Mouse (Mus musculus) natural killer cell, adult 2 months (primary cell): ENCODE results near the gene Dusp1.

Experiments used
- DNase-seq, 2 experiments: peaks; one replicate each; pipeline ENCODE4 v3.0.0; 2022; ENCODE audit warnings: low spot score in 2 of 2

Gene Dusp1

DNA sequence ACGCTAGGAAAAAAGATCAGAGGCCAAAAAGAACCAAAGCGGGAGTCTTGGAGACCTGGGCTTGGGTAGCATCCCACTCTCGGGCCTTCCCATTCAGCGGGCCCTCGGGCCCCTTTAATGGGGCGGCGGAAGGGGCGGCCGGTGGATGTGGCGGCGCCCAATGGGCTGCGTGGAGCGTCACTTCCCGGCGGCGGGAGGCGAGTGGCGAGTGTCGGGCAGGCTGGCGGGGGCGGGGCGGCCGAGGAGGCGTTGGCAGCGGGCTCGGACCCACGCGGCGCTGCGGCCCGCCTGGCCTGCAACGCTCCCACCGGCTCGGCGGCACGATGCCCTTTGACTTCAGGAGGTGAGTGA, 663 bp downstream of the Dusp1 start, which contains the start of gene Ergic1:
Ergic1 (plus strand) TSS at position 200 of the 351 bp plus-strand sequence.
- DNase-seq, result peak; percentile 77 to 81

DNA sequence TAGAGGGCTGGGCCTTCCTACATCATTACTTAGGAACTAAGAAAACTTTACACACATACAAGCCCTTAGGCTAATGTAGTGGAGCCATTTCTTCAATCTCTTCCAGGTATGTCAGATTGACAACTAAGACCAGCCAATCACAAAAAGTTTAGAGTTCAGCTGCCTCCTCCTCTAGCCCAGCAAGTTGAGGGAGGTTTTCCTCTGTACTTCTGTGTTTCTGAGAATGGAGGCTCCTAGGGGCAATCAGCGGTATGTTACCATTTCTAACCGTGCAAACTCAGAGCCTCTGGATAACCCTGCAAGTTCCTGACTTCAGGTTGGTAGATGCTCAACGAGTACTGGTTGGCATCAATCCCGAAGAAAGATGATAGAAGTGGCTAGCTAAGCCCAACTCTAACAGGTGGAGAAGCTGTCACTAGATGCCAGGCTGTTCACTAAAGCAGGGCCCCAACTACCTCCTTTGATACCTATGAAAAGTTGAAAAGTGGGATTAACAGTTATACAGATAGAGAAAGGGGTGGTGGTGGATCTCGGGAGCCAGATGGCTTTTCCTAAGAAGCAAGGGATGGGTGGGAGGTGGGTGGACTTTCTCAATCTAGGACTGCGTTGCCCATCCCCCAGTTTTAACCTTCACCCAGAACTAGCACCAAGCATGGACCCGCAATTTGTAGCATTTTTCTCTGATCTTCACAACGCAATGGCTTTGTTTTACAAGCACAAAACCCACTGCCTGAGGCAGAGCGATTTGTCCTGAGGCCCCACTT, 1.2 kb downstream of the Dusp1 start:
- DNase-seq, result peak in 1 of 2 experiments; percentile 17

DNA sequence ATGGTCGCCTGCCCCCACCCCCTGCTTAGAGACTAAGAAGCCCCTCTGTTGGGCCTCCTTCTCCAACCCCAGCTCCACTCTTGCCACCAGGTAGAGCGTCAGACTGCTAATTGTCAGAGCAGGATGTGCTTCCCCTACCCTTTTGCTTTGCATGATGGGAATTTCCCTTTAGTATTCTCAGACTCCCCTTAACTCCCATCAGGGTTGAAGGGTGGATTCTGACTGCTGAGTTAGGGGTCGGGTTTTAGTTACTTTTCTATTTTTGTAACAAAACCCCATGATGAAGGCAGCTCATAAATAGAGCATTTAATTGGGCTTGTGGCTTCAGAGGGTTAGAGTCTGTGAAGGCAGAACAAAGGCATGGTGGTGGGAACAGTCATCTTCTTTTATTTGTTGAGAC, 8.9 kb downstream of the Dusp1 start:
- DNase-seq, result no peak

DNA sequence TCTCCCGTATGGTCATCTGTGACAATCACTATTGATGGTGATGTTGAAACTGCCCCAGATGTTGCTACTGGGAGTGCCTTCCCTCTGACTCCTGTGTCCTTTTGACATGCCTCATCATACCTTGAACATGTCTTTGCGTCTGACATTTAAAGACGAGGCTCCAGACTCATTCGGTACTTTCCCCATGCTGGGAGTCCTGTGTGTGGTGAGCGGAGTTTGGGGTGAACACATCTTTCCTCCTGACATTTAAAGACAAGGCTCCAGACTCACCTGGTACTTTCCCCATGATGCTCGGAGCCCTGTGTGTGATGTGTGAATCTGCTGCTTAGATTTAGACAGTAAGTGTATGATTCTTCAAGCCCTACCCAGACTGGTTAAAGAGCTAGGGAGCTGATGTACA, 10.8 kb downstream of the Dusp1 start:
- no peak for DNase-seq

DNA sequence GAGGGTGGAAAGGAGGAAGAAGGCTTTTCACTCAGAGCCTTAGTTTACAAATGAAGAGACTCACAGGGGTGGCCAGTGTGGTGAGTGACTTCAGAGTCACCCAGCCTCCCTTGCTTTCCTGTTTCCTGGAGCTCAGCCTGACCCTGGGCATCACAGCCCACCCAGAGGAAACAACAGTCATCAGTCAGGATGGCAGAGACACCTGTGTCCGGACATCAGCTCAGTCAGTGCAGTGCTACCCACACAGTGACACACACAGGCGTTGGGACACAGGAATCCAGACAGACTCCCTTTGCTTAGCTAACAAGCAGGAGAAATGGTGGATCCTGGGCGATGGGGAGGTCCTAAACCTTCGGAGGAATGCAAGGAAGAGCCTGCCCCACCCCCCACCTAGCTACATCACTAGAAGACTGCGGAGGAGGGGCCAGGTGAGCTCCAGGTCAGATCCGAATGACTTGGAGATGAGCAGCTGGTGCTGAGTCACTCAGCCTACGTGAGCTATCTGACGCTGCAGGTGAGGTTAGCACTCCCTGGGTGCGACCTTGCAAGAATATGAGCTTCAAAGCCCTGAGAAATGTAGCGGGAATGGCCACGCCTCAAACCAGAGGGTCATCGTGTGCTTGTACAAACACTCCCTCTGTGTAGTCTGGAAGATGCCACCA, 12.6 kb downstream of the Dusp1 start:
- no peak for DNase-seq

DNA sequence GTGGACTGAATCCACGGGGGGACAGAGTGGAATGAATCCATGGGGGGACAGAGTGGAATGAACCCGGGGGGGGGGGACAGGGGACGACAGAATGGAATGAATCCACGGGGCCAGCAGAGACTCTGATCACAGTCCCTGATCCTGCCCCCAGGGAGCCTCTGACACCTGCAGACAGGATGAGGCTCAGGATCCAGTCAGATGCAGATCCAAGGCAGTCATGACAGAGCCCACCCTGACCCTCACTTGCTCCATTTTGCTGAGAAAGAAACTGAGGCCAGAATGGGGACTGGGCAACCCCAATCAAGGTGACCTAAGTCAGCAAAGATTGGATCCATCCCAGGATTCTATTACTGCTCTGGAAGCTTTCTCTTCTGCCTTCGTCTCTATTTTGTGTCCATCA, 13.4 kb downstream of the Dusp1 start:
- no peak for DNase-seq

DNA sequence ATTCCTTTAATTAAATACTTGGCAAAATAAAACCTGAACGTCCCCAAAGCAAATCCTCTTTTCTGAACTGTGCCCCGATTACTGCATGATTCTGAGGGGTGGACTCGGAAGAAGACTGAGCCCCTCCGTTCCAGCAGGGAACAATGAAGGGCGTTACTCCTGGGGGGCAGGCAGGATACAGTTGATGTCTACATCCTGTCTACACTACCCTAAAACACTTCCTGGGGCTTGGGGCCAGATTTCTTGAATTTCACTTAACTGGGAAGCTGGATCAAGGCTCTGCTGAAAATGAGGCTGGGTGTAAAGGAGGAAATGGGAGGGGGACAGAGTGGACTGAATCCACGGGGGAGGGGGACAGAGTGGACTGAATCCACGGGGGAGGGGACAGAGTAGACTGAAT, 14.2 kb downstream of the Dusp1 start:
- no peak for DNase-seq

DNA sequence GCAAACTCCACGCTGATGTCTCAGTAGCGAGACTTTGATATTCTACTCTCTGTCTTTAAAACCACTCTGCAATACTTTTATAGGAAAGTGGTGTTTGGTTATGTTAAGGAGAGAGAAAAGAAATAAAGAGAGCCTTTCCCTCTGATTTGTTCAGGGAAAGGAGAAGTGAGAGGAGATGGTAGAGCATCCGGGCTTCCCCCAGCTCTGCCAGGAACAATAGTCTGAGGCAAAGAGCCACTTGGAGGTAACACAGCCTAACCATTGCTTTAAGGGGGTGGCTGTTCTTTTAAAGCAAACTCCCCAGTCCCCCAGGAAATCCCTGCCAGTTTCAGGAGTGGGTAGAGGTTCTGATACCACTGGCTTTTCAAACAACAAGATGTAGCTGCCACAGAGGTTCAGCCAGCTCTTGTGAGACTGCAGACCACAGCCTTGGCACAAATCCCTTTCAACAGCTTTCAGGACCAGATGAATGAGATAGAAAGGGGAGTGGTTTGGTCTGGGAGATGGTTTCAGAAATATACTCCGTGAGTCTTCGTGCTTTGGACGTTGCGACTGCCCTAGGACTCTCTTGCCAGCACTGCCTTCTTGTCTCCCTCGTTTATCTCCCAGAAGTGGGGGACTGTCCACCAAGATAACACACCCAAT, 17.5 kb downstream of the Dusp1 start:
- DNase-seq, result no peak

DNA sequence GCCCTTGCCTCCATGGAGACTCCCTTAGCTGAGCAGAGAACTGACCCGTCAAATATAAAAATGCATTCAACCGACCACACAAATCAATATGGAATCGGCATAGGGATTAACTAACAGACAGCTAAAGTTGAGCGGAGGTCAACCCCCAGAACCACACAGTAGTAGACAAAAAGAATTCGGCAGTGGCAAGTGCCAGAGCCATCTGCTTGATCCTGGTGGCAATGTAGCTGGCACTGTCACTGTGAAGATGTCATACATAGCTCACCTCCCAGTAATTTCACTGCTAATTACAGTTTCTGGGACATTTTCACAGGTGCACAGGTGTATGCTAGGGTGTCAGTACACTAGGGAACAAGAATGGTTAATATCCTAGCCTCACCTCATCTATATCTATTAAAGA, 21.8 kb downstream of the Dusp1 start:
- no peak for DNase-seq

DNA sequence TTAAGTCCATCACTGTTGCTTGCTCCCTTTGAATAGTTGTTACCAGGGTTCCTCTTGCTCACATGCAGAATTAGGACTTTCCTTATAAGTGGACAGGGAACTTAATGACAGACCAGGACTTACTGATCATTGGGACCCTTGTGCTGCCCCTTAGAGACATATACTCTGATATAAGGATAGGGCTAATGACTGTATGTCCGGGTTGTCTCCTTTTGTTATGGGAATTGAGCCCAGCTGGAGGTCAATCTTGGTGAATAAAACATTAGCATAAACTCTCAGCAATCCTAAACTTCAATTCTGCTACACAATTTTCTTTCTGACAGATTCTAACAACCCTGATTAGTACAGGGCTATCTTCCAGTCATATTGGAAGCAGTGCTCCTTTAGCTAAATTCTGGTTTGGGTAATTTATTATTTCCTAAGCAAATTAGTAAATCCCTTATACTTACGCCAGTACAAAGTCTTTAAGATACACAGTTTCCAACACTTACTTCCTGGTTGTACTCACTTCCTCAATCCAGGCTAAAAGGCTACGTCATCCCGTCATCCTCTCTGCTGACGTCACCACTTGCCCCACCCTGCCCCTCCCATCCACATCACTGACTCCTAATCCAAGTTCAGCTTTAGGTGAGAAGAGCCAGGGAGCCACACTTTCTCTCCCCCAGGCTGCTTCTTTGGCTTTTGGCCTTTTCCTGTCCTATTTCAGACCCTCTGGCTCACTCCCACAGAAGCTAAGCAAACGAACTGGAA, 24.0 kb downstream of the Dusp1 start:
- DNase-seq, result peak in 1 of 2 experiments; percentile 51

DNA sequence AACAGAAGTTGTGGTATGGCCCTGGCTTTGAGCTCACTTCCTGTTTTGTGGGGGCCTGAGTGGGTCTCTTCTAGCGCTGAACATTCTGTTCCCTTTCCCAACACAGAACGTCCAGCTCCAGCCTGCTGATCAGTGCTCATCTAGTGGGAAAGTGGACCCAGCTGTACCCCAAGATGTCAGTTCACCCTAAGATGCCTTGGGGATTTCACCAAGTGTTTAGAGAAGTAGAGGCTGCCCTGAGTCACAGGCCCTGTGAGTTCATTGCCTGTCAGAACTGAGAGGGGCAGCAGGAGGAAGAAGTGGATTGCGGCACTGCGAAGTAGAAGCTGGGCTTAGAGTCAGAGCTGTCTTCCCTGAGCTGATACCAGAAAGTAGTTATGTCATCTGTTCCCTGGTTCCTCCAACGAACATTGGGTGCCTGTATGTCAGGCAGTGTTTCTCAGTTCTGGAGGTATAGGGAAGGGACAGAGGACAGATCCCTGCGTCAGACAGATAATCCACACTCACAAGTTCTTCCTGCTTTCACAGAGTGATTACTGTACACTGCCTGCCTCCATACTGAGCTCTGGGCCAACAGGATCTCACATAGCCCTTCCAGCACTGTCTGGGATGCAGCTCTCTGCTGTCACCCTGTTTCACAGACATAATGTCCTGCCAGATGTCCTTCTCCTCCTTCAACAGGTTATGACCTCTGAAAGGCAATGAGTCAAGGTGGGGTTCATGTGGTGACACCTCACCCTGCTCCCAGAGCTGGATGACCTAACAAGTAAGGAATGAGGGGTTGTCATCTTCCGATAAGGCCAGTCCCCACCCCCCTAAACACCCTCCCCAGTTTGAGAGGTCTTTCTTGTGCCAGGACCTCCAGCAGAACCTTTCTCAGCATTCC, 26.4 kb downstream of the Dusp1 start:
- DNase-seq, result peak in 1 of 2 experiments; percentile 30

DNA sequence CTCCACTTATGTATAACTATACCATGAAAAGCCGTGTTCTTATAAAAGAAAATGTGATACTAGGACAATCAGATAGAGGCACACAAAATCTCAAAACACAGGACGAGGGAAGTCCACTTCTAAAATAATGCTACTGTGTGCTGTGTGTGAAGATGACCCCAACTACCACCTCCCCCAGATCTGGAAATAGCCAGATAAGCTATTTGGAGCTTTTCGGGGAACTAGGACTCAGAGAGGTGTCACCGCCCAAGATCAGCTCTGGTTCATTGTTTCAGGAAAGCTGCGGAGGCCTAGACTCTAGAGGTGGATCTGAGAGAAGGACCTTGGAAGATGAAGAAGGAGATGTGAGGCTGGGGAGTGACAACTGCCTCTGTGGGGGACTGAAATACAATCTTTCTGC, 27.2 kb downstream of the Dusp1 start:
- no peak for DNase-seq

DNA sequence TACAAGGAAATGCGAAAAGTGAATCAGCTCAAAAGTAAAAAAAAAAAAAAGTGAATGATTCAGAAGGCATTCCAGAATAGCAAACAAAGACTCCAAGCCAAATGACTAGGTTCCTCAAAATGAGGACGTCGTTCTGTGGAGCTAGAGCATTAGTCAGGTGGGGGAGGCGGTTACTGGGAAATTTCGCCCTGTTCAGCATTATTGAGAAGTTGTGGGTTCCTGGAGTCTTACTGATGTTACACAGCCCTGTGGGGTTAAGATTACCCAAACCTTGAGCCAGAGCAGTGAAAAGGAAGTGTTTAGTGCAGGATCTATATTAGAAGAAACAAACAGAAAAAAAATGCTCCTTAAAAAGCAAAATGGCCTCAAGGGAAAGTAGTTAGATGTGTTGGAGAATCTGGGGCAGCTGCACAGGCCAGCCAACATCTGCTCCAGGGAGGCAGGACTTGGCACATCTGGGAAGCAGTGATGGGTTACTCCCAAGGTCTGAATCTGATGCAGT, 28.0 kb downstream of the Dusp1 start:
- no peak for DNase-seq

DNA sequence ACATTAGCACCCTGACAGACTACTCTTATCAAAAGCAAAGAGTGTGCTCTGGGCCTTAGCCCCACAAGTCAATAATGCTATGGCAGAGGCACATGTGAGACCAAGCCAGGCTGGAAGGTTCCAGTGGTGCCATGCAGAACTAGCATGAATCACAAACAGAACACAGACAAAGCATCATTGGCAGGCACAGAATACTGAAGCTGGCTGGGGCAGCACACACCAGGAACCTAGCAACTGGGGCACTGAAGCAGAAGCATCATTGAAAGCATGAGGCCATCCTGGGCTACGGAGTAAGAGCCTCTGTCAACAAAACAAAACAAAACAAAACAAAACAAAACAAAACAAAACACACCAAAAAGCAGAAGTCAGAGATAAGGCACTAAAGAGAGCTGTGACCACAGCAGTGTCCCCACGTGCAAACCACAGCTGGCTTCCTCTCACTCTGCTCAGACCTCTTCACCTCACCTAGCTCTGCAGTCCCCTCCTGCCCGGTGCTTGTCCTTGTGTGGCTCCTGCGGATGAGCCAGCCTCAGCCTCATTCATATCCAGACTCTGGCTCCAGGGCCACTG, 29.4 kb downstream of the Dusp1 start:
- DNase-seq, result peak; percentile 66 to 69

DNA sequence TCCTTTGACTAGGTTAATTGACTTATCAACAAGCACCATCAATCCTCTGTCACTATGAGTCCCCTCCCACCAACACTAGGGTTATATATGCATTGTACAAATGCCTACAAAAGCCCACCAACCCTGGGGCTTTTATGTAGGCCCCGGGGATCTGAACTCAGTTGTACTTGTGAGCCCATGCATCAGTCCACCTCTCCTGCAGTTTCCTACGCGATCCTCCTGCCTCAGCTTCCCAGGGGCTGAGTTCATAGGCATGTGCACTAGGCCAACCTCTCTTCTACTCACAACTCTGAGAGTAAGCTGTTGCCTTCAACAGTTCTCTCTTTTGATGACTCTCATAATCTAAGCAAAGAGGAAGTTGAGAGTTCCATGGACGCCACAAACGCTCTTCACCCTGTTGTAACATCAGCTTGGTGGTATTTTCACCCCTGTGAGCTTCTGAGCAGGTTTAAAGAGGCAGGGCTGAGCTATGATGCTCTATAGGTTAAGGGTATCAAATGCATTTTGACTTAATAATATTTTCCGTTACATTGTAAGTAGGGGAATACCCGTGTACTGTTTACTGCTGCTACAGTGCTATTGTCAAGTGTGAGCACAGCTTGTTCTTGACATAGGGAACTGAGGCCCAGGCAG, 30.4 kb downstream of the Dusp1 start:
- DNase-seq, result peak; percentile 20 to 46

DNA sequence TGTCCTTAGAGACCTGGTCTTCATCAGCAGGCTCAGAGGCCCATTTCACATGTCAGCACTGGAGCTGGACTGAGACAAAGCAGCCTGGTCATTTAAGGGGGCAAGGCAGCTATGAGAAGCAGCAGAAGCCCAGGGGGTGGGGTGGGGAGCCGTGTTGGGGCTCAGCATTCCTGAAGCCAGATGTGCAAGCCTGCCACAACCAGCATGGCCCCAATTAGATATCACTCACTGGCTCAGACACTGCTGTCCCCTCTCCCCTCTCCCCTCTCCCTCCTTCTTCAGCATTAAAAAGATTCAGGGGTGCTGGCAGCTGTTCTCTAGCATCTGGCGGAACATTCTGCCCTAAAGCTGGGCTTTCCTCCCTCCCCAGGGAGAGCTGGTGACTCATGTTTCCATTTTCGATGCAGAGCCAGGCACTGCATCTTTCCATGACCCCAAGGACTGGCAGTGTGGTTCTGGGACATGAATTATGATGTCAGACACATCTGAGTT, 31.3 kb downstream of the Dusp1 start:
- no peak for DNase-seq

DNA sequence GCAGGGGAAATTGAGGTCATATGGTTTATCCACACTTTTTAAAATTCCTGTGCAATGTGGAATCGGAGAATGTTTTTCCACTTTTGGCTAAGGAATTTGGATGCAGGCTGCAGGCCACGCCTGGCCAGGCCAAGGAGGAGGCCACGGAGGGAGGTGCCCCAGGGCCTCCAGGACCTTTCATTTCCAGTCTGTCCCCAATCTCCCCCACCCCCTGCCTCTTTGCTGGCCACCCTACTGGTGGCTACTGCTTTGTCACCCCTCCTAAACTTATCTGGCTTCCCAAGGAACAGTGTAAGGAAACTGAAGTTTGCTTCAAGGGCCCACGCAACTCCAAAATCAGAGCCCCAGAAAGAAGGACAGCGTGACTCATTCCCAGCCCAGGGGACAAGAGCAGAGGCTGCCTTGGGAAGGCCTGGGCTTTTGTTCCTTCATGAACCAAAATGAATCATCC, 32.1 kb downstream of the Dusp1 start:
- no peak for DNase-seq

DNA sequence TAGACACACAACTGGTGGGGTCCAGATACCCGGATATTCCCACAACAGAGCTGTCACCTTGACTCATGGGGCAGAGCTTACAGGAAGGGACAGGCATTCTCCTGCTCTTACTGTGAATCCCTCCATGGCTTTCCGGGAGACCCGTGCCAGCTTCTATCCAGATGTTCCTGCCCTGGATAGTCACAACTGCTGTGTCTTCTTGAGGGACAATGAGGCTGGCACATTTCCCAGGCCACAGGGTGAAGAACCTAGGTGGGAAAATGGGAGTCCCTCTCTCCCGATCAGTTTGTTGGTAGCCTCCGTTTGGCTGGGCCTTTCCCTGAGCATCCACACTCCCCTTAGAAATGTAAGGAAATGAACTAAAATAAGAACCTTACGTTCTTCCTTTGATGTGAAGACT, 33.2 kb downstream of the Dusp1 start:
- DNase-seq, result no peak

DNA sequence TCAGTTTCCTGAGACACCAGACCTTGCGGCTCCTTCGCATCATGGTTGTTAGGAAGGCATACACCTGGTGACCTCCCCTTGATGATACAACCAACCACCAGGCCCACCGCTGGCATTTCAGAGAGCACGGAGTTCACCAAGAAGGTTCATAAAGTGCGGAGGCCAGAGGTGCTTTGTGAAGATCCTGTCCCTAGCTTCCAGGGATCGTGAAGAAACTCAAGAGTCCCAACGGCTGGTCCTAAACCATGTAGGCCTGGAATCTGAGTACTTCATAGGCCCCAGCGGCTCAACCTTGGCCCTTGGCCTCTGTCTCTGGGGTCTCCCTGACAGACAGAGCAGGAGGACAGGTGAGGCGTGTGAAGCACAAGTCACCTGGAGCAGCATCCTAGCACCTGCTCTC, 34.6 kb downstream of the Dusp1 start:
- no peak for DNase-seq

DNA sequence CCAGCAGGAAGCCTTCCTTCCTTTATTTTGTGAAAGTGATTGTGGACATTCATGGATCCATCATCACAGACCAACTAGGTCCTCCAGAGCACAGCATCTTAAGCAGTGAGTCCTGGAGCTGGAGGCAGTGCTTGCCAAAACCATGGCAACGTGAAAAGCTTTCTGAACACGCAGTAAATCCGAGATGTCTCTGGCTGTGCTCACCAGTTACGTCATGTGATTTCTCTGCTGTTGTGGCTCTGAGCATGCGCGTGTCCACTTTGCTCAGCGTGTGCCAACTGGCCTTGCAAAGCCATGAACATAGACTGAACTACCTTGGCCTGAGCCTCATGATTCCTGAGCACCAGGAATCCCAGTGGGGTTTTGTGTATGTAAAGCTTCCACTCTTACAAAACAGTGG, 36.6 kb downstream of the Dusp1 start:
- no peak for DNase-seq
